Mouse (Mus musculus): Measurements from ENCODE around the gene Ccdc12. TPM values are rescaled to one million over a fixed set of nuclear protein-coding genes. Genes with fewer than 3 reads are reported as not detected.

Gene Ccdc12
- polyA plus RNA-seq, 1 experiment: 34.4 TPM

DNA sequence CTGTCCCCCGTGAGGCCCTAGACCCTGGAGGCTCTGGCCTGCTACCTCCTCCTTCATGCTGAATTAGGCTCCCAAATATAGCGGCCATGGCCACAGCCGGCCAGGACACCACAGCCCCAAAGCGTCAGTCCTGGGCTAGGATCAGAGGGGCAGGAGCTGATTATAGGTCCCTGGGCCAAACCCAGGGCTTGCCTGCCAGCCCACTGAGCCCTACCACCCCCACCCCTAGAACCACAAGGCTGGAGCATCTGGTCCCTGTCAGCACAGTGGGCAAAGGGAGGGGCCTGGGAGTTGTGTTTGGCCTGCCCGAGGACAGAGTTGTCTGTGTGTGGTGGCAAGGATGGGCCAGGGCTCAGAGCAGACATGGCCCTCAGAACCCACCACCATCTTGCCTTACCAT, 101.5 kb downstream of the Ccdc12 start:
- TF ChIP-seq CTCF (IDR thresholded peaks at IDR 0.05; ENCODE audit: borderline replicate concordance, insufficient read depth, low read length): no peak
- TF ChIP-seq POLR2A (IDR thresholded peaks at IDR 0.05; ENCODE audit: low read depth, low read length): no peak
- H3K4me1 ChIP-seq (ENCODE audit: control insufficient read depth, insufficient read depth, low read length): 0 out of 2 replicates have a peak, but pooled peaks cover 2% of the 10 kb centered on the region
- H3K27ac ChIP-seq (ENCODE audit: insufficient read depth, low read length): no peak overlapping the region
- no peak overlapping the region for H3K4me3 ChIP-seq (ENCODE audit: insufficient read depth, low read length)

GRCm38 (mm10) chr9:110758605-110759004, 102.3 kb downstream of the Ccdc12 start:
- H3K4me3 ChIP-seq (ENCODE audit: insufficient read depth, low read length): no peak overlapping the region
- 0 out of 2 replicates have a peak, but pooled peaks cover 2% of the 10 kb centered on the region for H3K4me1 ChIP-seq (ENCODE audit: control insufficient read depth, insufficient read depth, low read length)
- no peak for TF ChIP-seq POLR2A (IDR thresholded peaks at IDR 0.05; ENCODE audit: low read depth, low read length)
- TF ChIP-seq CTCF (IDR thresholded peaks at IDR 0.05; ENCODE audit: borderline replicate concordance, insufficient read depth, low read length): no peak
- H3K27ac ChIP-seq (ENCODE audit: insufficient read depth, low read length): no peak overlapping the region

- H3K4me1 ChIP-seq (ENCODE audit: control insufficient read depth, insufficient read depth, low read length): 0 out of 2 replicates have a peak, but pooled peaks cover 2% of the 10 kb centered on the region
- TF ChIP-seq CTCF (IDR thresholded peaks at IDR 0.05; ENCODE audit: borderline replicate concordance, insufficient read depth, low read length) (peak; percentile 72), POLR2A (IDR thresholded peaks at IDR 0.05; ENCODE audit: low read depth, low read length) (no peak)
Observed at GRCm38 (mm10) chr9:110759265-110759664, 103.0 kb downstream of the Ccdc12 start.

DNA sequence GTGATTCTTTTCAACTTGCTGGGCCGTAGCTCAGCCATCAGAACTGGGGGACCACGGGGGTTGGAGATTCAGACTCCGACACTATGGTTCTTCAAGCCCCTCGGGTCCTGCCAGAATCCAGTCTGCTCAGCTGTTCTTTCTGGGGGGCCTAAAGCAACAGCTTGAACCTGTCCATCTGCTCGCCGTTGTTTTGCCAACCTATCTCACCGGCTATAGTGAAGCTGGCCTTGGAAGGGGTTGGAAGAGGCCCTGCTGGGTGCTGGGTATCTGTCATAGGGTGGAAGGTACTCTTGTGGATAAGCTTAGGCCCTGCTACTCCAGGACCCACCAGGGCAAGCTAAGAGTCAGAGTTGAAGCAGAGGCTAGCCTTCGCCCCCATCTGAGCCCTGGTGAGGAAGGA, 104.6 kb downstream of the Ccdc12 start:
- no peak for TF ChIP-seq CTCF (IDR thresholded peaks at IDR 0.05; ENCODE audit: borderline replicate concordance, insufficient read depth, low read length)
- no peak for TF ChIP-seq POLR2A (IDR thresholded peaks at IDR 0.05; ENCODE audit: low read depth, low read length)
- H3K27ac ChIP-seq (ENCODE audit: insufficient read depth, low read length): no peak overlapping the region
- 0 out of 2 replicates have a peak, but pooled peaks cover 2% of the 10 kb centered on the region for H3K4me1 ChIP-seq (ENCODE audit: control insufficient read depth, insufficient read depth, low read length)
- H3K4me3 ChIP-seq (ENCODE audit: insufficient read depth, low read length): no peak overlapping the region

More at GRCm38 (mm10) chr9:110759265-110759664, 103.0 kb downstream of the Ccdc12 start:
- Histone ChIP-seq H3K27ac (ENCODE audit: insufficient read depth, low read length) (no peak overlapping the region), H3K4me3 (ENCODE audit: insufficient read depth, low read length) (no peak overlapping the region)

Other genes starting within 250 kb of the Ccdc12 start
- gene Ptpn23, start 248.3 kb upstream of the Ccdc12 start, polyA plus RNA-seq (2011; ENCODE audit: insufficient read length, low read depth, missing spikeins): 37.4 and 45.3 TPM in 2 replicates
- gene Ngp, start 236.8 kb upstream of the Ccdc12 start, polyA plus RNA-seq (2011; ENCODE audit: insufficient read length, low read depth, missing spikeins): not detected in 2 replicates
- gene Klhl18, start 179.8 kb upstream of the Ccdc12 start, polyA plus RNA-seq (2011; ENCODE audit: insufficient read length, low read depth, missing spikeins): 10.6 and 11.4 TPM in 2 replicates
- 1.6 and 1.7 TPM in 2 replicates for gene Kif9, start 179.5 kb upstream of the Ccdc12 start, polyA plus RNA-seq (2011; ENCODE audit: insufficient read length, low read depth, missing spikeins)
- gene Setd2, start 123.9 kb upstream of the Ccdc12 start, polyA plus RNA-seq (2011; ENCODE audit: insufficient read length, low read depth, missing spikeins): 61.3 and 65.7 TPM in 2 replicates
- gene Nradd, start 32.1 kb upstream of the Ccdc12 start, polyA plus RNA-seq (2011; ENCODE audit: insufficient read length, low read depth, missing spikeins): 107 and 109 TPM in 2 replicates
- gene Nbeal2, start 2.3 kb upstream of the Ccdc12 start, polyA plus RNA-seq (2011; ENCODE audit: insufficient read length, low read depth, missing spikeins): 1.8 TPM in 2 replicates
- gene Myl3, start 85.4 kb downstream of the Ccdc12 start, polyA plus RNA-seq (2011; ENCODE audit: insufficient read length, low read depth, missing spikeins): not detected in 2 replicates
- 9.0 and 13.3 TPM in 2 replicates for gene Pth1r, start 90.6 kb downstream of the Ccdc12 start, polyA plus RNA-seq (2011; ENCODE audit: insufficient read length, low read depth, missing spikeins)
- gene Prss42, start 141.7 kb downstream of the Ccdc12 start, polyA plus RNA-seq (2011; ENCODE audit: insufficient read length, low read depth, missing spikeins): not detected in 2 replicates
- gene Prss44, start 157.5 kb downstream of the Ccdc12 start, polyA plus RNA-seq (2011; ENCODE audit: insufficient read length, low read depth, missing spikeins): not detected in 2 replicates
- not detected in 2 replicates for gene Prss43, start 170.2 kb downstream of the Ccdc12 start, polyA plus RNA-seq (2011; ENCODE audit: insufficient read length, low read depth, missing spikeins)
- gene Prss45, start 178.1 kb downstream of the Ccdc12 start, polyA plus RNA-seq (2011; ENCODE audit: insufficient read length, low read depth, missing spikeins): not detected in 2 replicates
- 0.86 and 1.4 TPM in 2 replicates for gene Prss46, start 188.0 kb downstream of the Ccdc12 start, polyA plus RNA-seq (2011; ENCODE audit: insufficient read length, low read depth, missing spikeins)
- gene Prss50, start 201.5 kb downstream of the Ccdc12 start, polyA plus RNA-seq (2011; ENCODE audit: insufficient read length, low read depth, missing spikeins): not detected in 2 replicates
- 3.5 and 7.1 TPM in 2 replicates for gene Als2cl, start 223.4 kb downstream of the Ccdc12 start, polyA plus RNA-seq (2011; ENCODE audit: insufficient read length, low read depth, missing spikeins)
- gene Tmie, start 223.6 kb downstream of the Ccdc12 start, polyA plus RNA-seq (2011; ENCODE audit: insufficient read length, low read depth, missing spikeins): 0.28 and 0.56 TPM in 2 replicates